Mouse (Mus musculus) midbrain, embryonic 16.5 days (tissue): ENCODE results near the gene Traip. TPM values are rescaled to one million over a fixed set of nuclear protein-coding genes. Genes with fewer than 3 reads are reported as not detected.

Source experiments
- ATAC-seq: fragments of 200-750 bp; cut with Nextera tagmentation; 2 replicates; pipeline ENCODE4 v1.8.0; 2017; ENCODE audit warnings: moderate TSS enrichment
- H3K27ac ChIP-seq: fragments of 300-500 bp; sonication (generic); 2 replicates; pipeline ENCODE4 v1.5.1; 2014; ENCODE audit warnings: mild to moderate bottlenecking, low read length, mixed read lengths
- H3K27me3 ChIP-seq: fragments of 300-500 bp; sonication (generic); 2 replicates; pipeline ENCODE4 v1.6.1; 2014; ENCODE audit warnings: low read depth, low read length, mixed read lengths; ENCODE audit not compliant: control insufficient read depth, insufficient read depth
- H3K36me3 ChIP-seq: fragments of 300-500 bp; sonication (generic); 2 replicates; pipeline ENCODE4 v1.6.1; 2014; ENCODE audit warnings: mild to moderate bottlenecking, low read length, moderate library complexity, mixed read lengths; ENCODE audit not compliant: control insufficient read depth, insufficient read depth
- H3K4me1 ChIP-seq: fragments of 300-500 bp; sonication (generic); 2 replicates; pipeline ENCODE4 v1.6.1; 2014; ENCODE audit warnings: mild to moderate bottlenecking, low read length, mixed read lengths; ENCODE audit not compliant: control insufficient read depth, insufficient read depth
- H3K4me2 ChIP-seq: fragments of 300-500 bp; sonication (generic); 2 replicates; pipeline ENCODE4 v1.6.1; 2014; ENCODE audit warnings: mild to moderate bottlenecking, low read length, mixed read lengths
- H3K4me3 ChIP-seq: fragments of 300-500 bp; sonication (generic); 2 replicates; pipeline ENCODE4 v1.5.1; 2014; ENCODE audit warnings: low read depth, mild to moderate bottlenecking, low read length, moderate library complexity, mixed read lengths
- H3K9ac ChIP-seq: fragments of 300-500 bp; sonication (generic); 2 replicates; pipeline ENCODE4 v1.6.1; 2014; ENCODE audit warnings: low read depth, low read length, mixed read lengths
- H3K9me3 ChIP-seq: fragments of 300-500 bp; sonication (generic); replicated peaks from 2 replicates; pipeline ENCODE4 v1.6.1; 2014; ENCODE audit warnings: mild to moderate bottlenecking, low read length, mixed read lengths; ENCODE audit not compliant: control insufficient read depth, poor library complexity, severe bottlenecking
- WGBS: fragments of 180-500 bp; shearing (Covaris S2); extraction: QIAGEN DNeasy Blood & Tissue Kit; methylation state at CpG from one replicate; pipeline ENCODE4 v1.1.7; 2014; 5-methylcytosine and 5-hydroxymethylcytosine counted together
- polyA plus RNA-seq: library from polyadenylated mRNA; unstranded; fragments of >200 nt; fragmentation: Nextera tagmentation; extraction: Ambion mirVana; gene quantifications from 2 replicates; pipeline ENCODE4 v1.2.1, GENCODE M21; 2015

Traip gene
- polyA plus RNA-seq, 1 experiment from 2014 or later: 12.6 TPM

DNA sequence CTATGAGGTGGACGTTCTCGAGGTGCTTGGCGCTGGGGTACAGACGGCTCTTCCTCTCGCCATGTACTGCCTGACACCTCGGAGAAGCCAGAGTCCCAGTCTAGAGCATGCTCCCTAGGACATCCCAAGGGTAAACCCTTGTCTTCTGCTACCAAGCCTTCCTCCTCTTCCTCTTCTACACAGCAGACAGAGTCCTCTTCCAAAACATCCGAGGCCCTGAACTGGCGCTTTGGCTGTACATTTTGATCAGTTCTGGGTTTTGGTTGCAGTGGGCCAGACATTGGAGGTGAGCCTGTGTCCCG lies 34.8 kb downstream of the Traip start:
- H3K4me2 ChIP-seq: peak overlapping the region; percentile 89
- peaks cover 10% of the 10 kb centered on the region for H3K4me1 ChIP-seq
- H3K27ac ChIP-seq: peak overlapping the region; percentile 46
- peaks cover 7% of the 10 kb centered on the region for H3K27me3 ChIP-seq
- peak overlapping the region; percentile 59 for H3K9ac ChIP-seq
- 70% methylated on average over 9 of the region's 9 CpGs for whole genome bisulfite sequencing
- peak overlapping the region; percentile 49 for H3K4me3 ChIP-seq
- no peaks in the 10 kb centered on the region for H3K9me3 ChIP-seq
- no peaks in the 10 kb centered on the region for H3K36me3 ChIP-seq
- ATAC-seq: no peak

DNA sequence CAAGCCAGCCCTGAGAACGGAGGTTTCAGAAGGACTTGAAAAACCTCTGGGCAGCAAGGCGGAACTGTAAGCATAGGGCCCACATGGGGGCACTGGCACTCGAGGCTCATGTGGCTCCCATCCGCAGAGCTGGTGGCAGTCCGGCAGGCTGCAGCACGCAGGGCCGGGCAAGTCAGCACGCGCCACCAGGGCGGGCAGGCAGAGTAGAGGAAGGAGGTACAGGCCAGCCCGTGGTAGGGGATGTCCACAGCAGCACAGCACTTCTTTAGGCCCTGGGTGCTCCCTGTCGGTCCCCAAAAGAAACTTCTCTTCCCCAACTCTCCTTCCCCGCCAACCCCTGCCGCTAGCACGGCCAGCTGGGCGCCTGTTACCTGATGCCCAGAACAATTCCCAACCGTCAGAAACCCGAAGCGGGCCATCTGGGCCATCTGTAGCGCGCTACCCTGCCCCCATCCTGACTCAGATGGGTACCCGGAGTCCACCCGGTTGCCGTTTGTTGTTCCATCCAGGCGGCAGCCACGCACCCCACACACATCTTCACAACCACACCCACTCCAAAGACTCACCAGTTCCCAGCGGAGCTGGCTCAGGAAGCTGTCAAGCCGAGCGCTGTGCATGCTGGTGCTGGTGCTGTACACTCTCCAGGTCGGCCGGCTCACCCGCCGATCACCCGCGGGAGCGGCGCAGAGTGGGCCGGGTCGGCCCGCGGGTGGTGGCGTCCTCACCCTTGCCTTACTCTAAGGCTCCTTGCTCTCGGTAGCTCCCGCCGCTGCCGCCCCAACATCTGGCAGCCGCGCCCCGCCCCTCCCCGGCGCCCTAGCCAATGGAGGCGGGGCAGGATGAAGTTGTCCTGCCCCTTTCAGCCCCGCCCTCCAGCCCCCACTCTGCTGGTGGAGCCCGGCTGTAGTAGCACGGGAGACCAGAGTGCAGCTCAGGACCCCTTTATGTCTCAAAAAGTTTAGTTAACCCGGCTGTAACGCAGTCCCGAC lies 35.5 kb downstream of the Traip start, which contains the start of gene Inka1:
Inka1 (minus strand) TSS at position 749 of the 989 bp plus-strand sequence.
- Histone ChIP-seq H3K9ac (peak within 1 kb of the TSS; percentile 59), H3K36me3 (no peaks in the 10 kb centered on the region), H3K9me3 (no peaks in the 10 kb centered on the region), H3K27ac (peak within 1 kb of the TSS; percentile 53), H3K4me1 (peaks cover 10% of the 10 kb centered on the region), H3K4me2 (peak within 1 kb of the TSS; percentile 89), H3K27me3 (peaks cover 7% of the 10 kb centered on the region), H3K4me3 (peak within 1 kb of the TSS; percentile 49)
- peak; percentile 79 for ATAC-seq
- WGBS: 1% methylated on average over 57 of the region's 58 CpGs

DNA sequence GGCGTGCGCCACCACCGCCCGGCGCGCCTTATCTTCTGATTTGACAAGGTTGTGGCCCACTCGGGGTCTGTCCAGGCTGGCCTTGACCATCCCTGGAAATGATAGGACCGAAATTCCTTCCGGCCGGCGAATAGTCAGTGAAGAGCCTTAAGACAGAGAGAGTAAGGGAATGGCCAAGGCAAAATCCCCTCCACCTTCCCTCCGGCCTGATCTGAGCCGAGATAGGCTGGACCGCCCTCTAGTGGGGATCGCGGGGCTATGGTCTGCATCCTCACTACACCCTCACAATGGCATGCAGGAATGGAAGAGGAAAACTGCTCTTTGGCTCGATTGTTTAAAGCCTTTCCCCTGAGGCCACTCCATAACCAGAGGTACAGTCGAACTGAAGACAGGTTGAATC lies 36.4 kb downstream of the Traip start:
- Histone ChIP-seq H3K4me2 (peak overlapping the region; percentile 89), H3K9me3 (no peaks in the 10 kb centered on the region), H3K4me1 (peaks cover 10% of the 10 kb centered on the region), H3K27ac (no peak overlapping the region), H3K27me3 (peaks cover 7% of the 10 kb centered on the region), H3K36me3 (no peaks in the 10 kb centered on the region), H3K4me3 (no peak overlapping the region), H3K9ac (no peak overlapping the region)
- peak; percentile 52; the same call in 1 of the 2 replicates for ATAC-seq
- WGBS: 10% methylated on average over 18 of the region's 18 CpGs

DNA sequence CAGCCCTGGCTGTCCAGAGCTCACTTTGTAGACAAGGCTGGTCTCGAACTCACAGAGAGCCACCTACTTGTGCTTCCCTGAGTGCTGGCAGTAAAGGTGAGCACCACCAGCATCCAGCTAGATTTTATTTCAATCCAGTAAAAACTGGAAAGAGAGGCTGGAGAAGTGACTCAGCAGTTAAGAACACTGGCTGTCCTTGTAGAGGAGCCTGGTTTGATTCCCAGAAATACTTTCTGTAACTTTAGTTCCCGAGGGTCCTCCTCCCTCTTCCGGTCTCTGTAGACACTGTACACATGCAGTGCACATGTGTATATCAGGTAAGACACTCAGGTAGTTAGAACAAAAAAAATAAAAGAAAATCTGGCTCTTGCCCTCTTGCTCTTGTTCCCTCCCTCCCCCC lies 38.0 kb downstream of the Traip start:
- no peak overlapping the region for H3K4me3 ChIP-seq
- peaks cover 7% of the 10 kb centered on the region for H3K27me3 ChIP-seq
- no peaks in the 10 kb centered on the region for H3K36me3 ChIP-seq
- no peak overlapping the region for H3K27ac ChIP-seq
- peaks cover 10% of the 10 kb centered on the region for H3K4me1 ChIP-seq
- no peak overlapping the region for H3K4me2 ChIP-seq
- H3K9me3 ChIP-seq: no peaks in the 10 kb centered on the region
- no peak overlapping the region for H3K9ac ChIP-seq
- ATAC-seq: no peak
- WGBS: 79% methylated on average over 3 of the region's 3 CpGs

DNA sequence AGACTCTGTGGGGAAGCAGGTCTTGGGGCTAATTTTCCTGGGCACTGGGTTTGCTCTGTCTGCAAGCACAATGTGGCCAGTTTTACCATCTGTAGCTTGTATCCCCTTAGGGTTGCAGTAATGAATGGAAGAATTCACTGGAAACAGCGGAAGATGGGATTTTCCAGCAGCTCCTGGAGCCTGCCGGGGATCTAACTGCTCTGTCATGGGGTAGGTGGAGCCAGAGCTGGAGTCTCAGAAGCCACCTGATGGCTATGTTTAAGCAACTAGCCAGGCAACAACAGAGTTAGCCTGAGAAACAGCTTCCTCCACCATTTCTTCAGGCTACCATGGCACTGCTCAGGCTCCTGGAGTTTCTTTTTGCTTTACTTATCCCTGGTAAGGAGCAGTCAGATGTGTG lies 42.3 kb downstream of the Traip start, which contains the start of gene Cdhr4:
Cdhr4 (plus strand) TSS at position 301 of the 400 bp plus-strand sequence.
- H3K4me3 ChIP-seq: no peak within 1 kb of the TSS
- H3K4me1 ChIP-seq: no peaks in the 10 kb centered on the region
- no peak for ATAC-seq
- no peaks in the 10 kb centered on the region for H3K27me3 ChIP-seq
- 67% methylated on average over 2 of the region's 2 CpGs for WGBS
- H3K9ac ChIP-seq: no peak within 1 kb of the TSS
- no peak within 1 kb of the TSS for H3K4me2 ChIP-seq
- no peaks in the 10 kb centered on the region for H3K9me3 ChIP-seq
- no peak within 1 kb of the TSS for H3K27ac ChIP-seq
- no peaks in the 10 kb centered on the region for H3K36me3 ChIP-seq

DNA sequence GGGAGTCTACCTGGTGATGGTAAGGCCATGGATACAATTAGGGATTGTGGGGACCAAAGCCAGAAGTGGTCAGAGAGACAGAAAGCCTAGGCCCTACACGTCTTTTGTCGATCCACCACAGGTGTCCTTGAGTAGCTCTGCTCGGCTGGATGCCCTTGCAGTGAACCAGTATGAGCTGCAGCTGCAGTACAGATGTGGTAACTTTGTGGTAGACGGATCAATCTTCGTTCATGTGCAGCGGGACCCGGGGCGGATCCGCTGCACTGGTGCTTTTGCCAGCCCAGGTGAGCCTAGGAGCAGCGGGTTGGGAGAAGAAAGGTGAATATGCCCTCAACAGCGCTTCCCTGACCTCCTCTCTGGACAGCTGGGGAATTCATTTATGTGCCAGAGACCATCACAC lies 43.1 kb downstream of the Traip start:
- Histone ChIP-seq H3K9ac (no peak overlapping the region), H3K9me3 (no peaks in the 10 kb centered on the region), H3K27me3 (no peaks in the 10 kb centered on the region), H3K4me2 (no peak overlapping the region), H3K4me3 (no peak overlapping the region), H3K4me1 (no peaks in the 10 kb centered on the region), H3K36me3 (no peaks in the 10 kb centered on the region), H3K27ac (no peak overlapping the region)
- ATAC-seq: no peak
- WGBS: 81% methylated on average over 11 of the region's 11 CpGs

DNA sequence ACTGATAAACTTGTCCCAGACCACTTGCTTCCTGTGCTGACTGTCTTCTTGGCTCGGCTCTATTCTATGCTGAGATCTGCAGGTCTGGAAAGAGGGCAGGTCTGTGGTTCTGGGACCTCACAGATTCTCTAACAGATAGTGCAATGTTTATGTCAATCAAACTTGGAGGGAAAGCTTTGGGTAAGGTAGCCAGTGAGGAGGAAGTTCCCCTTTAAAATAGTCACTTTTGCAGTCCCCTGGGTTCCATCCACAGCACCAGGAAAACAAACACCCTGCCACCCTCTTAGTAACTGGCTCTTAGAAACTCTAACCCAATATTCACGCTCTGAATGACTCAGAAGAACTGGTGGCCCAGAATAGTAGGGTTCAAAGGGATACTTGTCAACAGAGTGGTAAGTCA lies 44.5 kb downstream of the Traip start:
- no peaks in the 10 kb centered on the region for H3K27me3 ChIP-seq
- ATAC-seq: no peak
- H3K4me1 ChIP-seq: no peaks in the 10 kb centered on the region
- 74% methylated on average over 2 of the region's 2 CpGs for WGBS
- no peak overlapping the region for H3K4me2 ChIP-seq
- no peak overlapping the region for H3K4me3 ChIP-seq
- no peaks in the 10 kb centered on the region for H3K9me3 ChIP-seq
- no peaks in the 10 kb centered on the region for H3K36me3 ChIP-seq
- H3K9ac ChIP-seq: no peak overlapping the region
- H3K27ac ChIP-seq: no peak overlapping the region

DNA sequence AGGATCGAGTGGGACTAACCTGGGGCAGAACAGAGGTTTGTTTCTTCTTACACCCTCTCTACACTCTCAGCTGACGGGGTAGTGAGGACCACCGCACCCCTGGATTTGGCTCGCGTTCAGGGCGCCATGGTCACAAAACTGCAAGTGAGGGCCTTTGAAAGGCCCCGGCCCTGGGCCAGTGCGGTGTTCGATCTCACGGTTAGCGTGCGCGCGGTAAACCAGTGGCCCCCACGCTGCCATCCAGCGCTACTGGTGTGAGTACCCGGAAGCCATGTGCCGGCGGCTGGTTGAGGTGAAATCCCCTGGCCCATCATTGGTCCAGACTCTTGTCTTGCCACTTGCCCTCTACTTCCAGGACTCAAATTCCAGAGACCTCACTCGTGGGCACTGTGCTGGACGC lies 45.6 kb downstream of the Traip start:
- no peak overlapping the region for H3K4me2 ChIP-seq

DNA sequence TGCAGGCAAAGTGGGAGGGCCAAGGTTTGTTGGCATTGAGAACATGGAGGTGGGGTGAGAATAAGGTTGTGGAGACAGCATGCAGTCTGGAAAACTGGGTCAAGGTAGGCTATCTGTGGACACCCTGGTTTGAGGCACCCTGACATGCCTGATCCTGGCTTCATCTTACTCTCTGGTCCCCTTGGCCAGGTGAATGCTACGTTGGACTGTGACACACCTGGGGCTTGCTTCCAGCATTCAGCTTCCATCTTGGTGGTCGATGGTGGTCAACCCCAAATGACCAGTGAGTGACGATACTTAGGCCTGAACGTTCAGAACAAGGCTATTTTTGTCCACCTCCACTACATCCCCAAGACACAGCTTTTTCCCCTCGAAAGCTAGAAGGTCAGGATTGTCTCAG lies 46.1 kb downstream of the Traip start, which contains the start of gene Gm20662:
Gm20662 (plus strand) TSS at position 301 of the 400 bp plus-strand sequence.
- no peak within 1 kb of the TSS for H3K27ac ChIP-seq
- H3K27me3 ChIP-seq: no peaks in the 10 kb centered on the region
- WGBS: 90% methylated on average over 5 of the region's 5 CpGs
- H3K9ac ChIP-seq: no peak within 1 kb of the TSS
- ATAC-seq: no peak
- no peaks in the 10 kb centered on the region for H3K4me1 ChIP-seq
- H3K4me3 ChIP-seq: no peak within 1 kb of the TSS
- H3K36me3 ChIP-seq: no peaks in the 10 kb centered on the region
- no peak within 1 kb of the TSS for H3K4me2 ChIP-seq
- H3K9me3 ChIP-seq: no peaks in the 10 kb centered on the region

More for the DNA sequence above, 45.6 kb downstream of the Traip start:
- H3K9ac ChIP-seq: no peak overlapping the region
- H3K27ac ChIP-seq: no peak overlapping the region
- H3K36me3 ChIP-seq: no peaks in the 10 kb centered on the region
- ATAC-seq: no peak
- no peaks in the 10 kb centered on the region for H3K9me3 ChIP-seq
- no peaks in the 10 kb centered on the region for H3K27me3 ChIP-seq
- no peaks in the 10 kb centered on the region for H3K4me1 ChIP-seq
- H3K4me3 ChIP-seq: no peak overlapping the region
- WGBS: 94% methylated on average over 21 of the region's 21 CpGs
